Mouse (Mus musculus) hindbrain, postnatal 0 days (tissue): ENCODE measurements around the gene Gm6583. TPM values are rescaled to one million over a fixed set of nuclear protein-coding genes. Genes with fewer than 3 reads are reported as not detected.
A peak's percentile ranks its signal among the peaks of the same experiment; 100 is the strongest.

Experiments used
- ATAC-seq: fragments of 200-750 bp; cut with Nextera tagmentation; 2 replicates; pipeline ENCODE4 v1.8.0; 2017; ENCODE audit warnings: mild to moderate bottlenecking, moderate TSS enrichment, moderate library complexity
- DNase-seq: peaks from one replicate; pipeline ENCODE4 v3.0.0-alpha.2; 2015; ENCODE audit warnings: low spot score
- H3K27ac ChIP-seq: fragments of 300-500 bp; sonication (generic); 2 replicates; pipeline ENCODE4 v1.5.1; 2014; ENCODE audit warnings: mild to moderate bottlenecking
- H3K27me3 ChIP-seq: fragments of 300-500 bp; sonication (generic); 2 replicates; pipeline ENCODE4 v1.6.1; 2014; ENCODE audit warnings: low read length, mixed read lengths; ENCODE audit not compliant: insufficient read depth
- H3K36me3 ChIP-seq: fragments of 300-500 bp; sonication (generic); 2 replicates; pipeline ENCODE4 v1.6.1; 2014; ENCODE audit warnings: low read length, mixed read lengths; ENCODE audit not compliant: insufficient read depth
- H3K4me1 ChIP-seq: fragments of 300-500 bp; sonication (generic); 2 replicates; pipeline ENCODE4 v1.6.1; 2014; ENCODE audit warnings: antibody characterized with exemption, low read length, mixed read lengths; ENCODE audit not compliant: insufficient read depth
- H3K4me2 ChIP-seq: fragments of 300-500 bp; sonication (generic); 2 replicates; pipeline ENCODE4 v1.6.1; 2014; ENCODE audit warnings: low read depth, mild to moderate bottlenecking, low read length, moderate library complexity, mixed read lengths
- H3K4me3 ChIP-seq: fragments of 300-500 bp; sonication (generic); 2 replicates; pipeline ENCODE4 v1.5.1; 2014; ENCODE audit warnings: low read length
- H3K9ac ChIP-seq: fragments of 300-500 bp; sonication (generic); replicated peaks from 2 replicates; pipeline ENCODE4 v1.6.1; 2014; ENCODE audit warnings: mild to moderate bottlenecking, low read length, moderate library complexity, mixed read lengths
- H3K9me3 ChIP-seq: fragments of 300-500 bp; sonication (generic); 2 replicates; pipeline ENCODE4 v1.6.1; 2016; ENCODE audit warnings: low read length, mixed read lengths
- CTCF ChIP-seq: IDR thresholded peaks from 2 replicates; pipeline ENCODE4 v1.5.1; 2016; ENCODE audit warnings: antibody characterized with exemption, control low read depth, low read depth
- WGBS: fragments of 180-500 bp; shearing (Covaris S2); extraction: QIAGEN DNeasy Blood & Tissue Kit; methylation state at CpG from one replicate; pipeline ENCODE4 v1.1.7; 2014; 5-methylcytosine and 5-hydroxymethylcytosine counted together
- polyA plus RNA-seq: library from polyadenylated mRNA; unstranded; fragments of >200 nt; fragmentation: Nextera tagmentation; extraction: Ambion mirVana; gene quantifications from 2 replicates; pipeline ENCODE4 v1.2.1, GENCODE M21; 2015
- total RNA-seq: library from RNA; depleted of rRNA; stranded (reverse); fragments of >200 nt; gene quantifications from 2 replicates; pipeline ENCODE4 v1.2.3, GENCODE M21; 2014

Gm6583 gene
- total and polyA plus RNA-seq, 2 experiments from 2014 or later, result 0.06 TPM; not detected in 1

- no peak; the same call in 1 of the 2 replicates for TF ChIP-seq CTCF
- ATAC-seq (no peak), DNase-seq (no peak)
- Histone ChIP-seq H3K36me3 (peaks cover 25% of the 10 kb centered on the region), H3K4me2 (no peak overlapping the region), H3K27me3 (no peaks in the 10 kb centered on the region), H3K9ac (0 out of 2 replicates have a peak overlapping the region, but pooled peaks have one; percentile 7), H3K9me3 (no peaks in the 10 kb centered on the region), H3K4me1 (peaks cover 41% of the 10 kb centered on the region), H3K4me3 (no peak overlapping the region), H3K27ac (peak overlapping the region; percentile 95)
- 59% methylated on average over 12 of the region's 12 CpGs for whole genome bisulfite sequencing
These were observed 14.5 kb upstream of the Gm6583 start for GRCm38 (mm10) chr5:112370236-112370813.

- Histone ChIP-seq H3K9ac (0 out of 2 replicates have a peak overlapping the region, but pooled peaks have one; percentile 21), H3K27me3 (no peaks in the 10 kb centered on the region), H3K36me3 (peaks cover 15% of the 10 kb centered on the region; the same call in 1 of the 2 replicates), H3K9me3 (no peaks in the 10 kb centered on the region), H3K4me2 (no peak overlapping the region), H3K4me3 (no peak overlapping the region), H3K27ac (peak overlapping the region; percentile 95), H3K4me1 (peaks cover 41% of the 10 kb centered on the region)
- WGBS, result 56% methylated on average over 13 of the region's 13 CpGs
- no peak for ATAC-seq
- no peak for DNase-seq
- TF ChIP-seq CTCF, result no peak
These were observed 13.5 kb upstream of the Gm6583 start for GRCm38 (mm10) chr5:112369326-112369725.

GRCm38 (mm10) chr5:112368666-112369065 lies 12.8 kb upstream of the Gm6583 start:
- Histone ChIP-seq H3K36me3 (peaks cover 14% of the 10 kb centered on the region; the same call in 1 of the 2 replicates), H3K27ac (peak overlapping the region; percentile 95; the same call in 1 of the 2 replicates), H3K27me3 (no peaks in the 10 kb centered on the region), H3K9ac (0 out of 2 replicates have a peak overlapping the region, but pooled peaks have one; percentile 21), H3K9me3 (no peaks in the 10 kb centered on the region), H3K4me2 (no peak overlapping the region), H3K4me3 (no peak overlapping the region), H3K4me1 (peaks cover 41% of the 10 kb centered on the region)
- WGBS, result 47% methylated on average over 10 of the region's 10 CpGs
- peak; percentile 80 for DNase-seq
- ATAC-seq, result peak; percentile 54
- TF ChIP-seq CTCF, result peak; percentile 19

GRCm38 (mm10) chr5:112367929-112368328 lies 12.1 kb upstream of the Gm6583 start:
- H3K36me3 ChIP-seq, result peaks cover 16% of the 10 kb centered on the region; the same call in 1 of the 2 replicates
- DNase-seq (no peak), ATAC-seq (no peak)
- H3K4me2 ChIP-seq, result no peak overlapping the region
- H3K9ac ChIP-seq, result no peak overlapping the region
- WGBS, result 86% methylated on average over 12 of the region's 12 CpGs
- H3K9me3 ChIP-seq, result no peaks in the 10 kb centered on the region
- H3K27me3 ChIP-seq, result no peaks in the 10 kb centered on the region
- peak overlapping the region; percentile 20; the same call in 1 of the 2 replicates for H3K27ac ChIP-seq
- H3K4me3 ChIP-seq, result no peak overlapping the region
- TF ChIP-seq CTCF, result no peak
- H3K4me1 ChIP-seq, result peaks cover 37% of the 10 kb centered on the region

GRCm38 (mm10) chr5:112367338-112367737 lies 11.5 kb upstream of the Gm6583 start:
- TF ChIP-seq CTCF, result peak; percentile 38
- H3K9ac ChIP-seq, result no peak overlapping the region
- no peak overlapping the region for H3K4me3 ChIP-seq
- no peak overlapping the region for H3K27ac ChIP-seq
- WGBS, result 91% methylated on average over 4 of the region's 4 CpGs
- DNase-seq (peak; percentile 24), ATAC-seq (no peak)
- H3K36me3 ChIP-seq, result peaks cover 16% of the 10 kb centered on the region; the same call in 1 of the 2 replicates
- H3K4me1 ChIP-seq, result peaks cover 32% of the 10 kb centered on the region
- no peaks in the 10 kb centered on the region for H3K27me3 ChIP-seq
- H3K4me2 ChIP-seq, result no peak overlapping the region
- no peaks in the 10 kb centered on the region for H3K9me3 ChIP-seq

- Histone ChIP-seq H3K4me3 (no peak overlapping the region), H3K4me1 (peaks cover 27% of the 10 kb centered on the region), H3K27ac (no peak overlapping the region), H3K4me2 (no peak overlapping the region), H3K27me3 (no peaks in the 10 kb centered on the region), H3K9ac (no peak overlapping the region), H3K9me3 (0 out of 2 replicates have a peak, but pooled peaks cover 2% of the 10 kb centered on the region), H3K36me3 (peaks cover 19% of the 10 kb centered on the region; the same call in 1 of the 2 replicates)
- no peak for TF ChIP-seq CTCF
- no peak for DNase-seq
- 89% methylated on average over 6 of the region's 6 CpGs for WGBS
- no peak for ATAC-seq
These were observed 11.0 kb upstream of the Gm6583 start for GRCm38 (mm10) chr5:112366879-112367278.
